Mouse (Mus musculus) hindbrain, embryonic 16.5 days (tissue): ENCODE data around the gene 3110009E18Rik. TPM values are rescaled to one million over a fixed set of nuclear protein-coding genes. Genes with fewer than 3 reads are reported as not detected.

Source experiments
- ATAC-seq: fragments of 200-750 bp; cut with Nextera tagmentation; 2 replicates; pipeline ENCODE4 v1.8.0; 2017; ENCODE audit warnings: moderate TSS enrichment, moderate library complexity
- H3K27ac ChIP-seq: fragments of 300-500 bp; sonication (generic); 2 replicates; pipeline ENCODE4 v1.5.1; 2014; ENCODE audit warnings: low read depth, mild to moderate bottlenecking, control low read depth, low read length, moderate library complexity
- H3K27me3 ChIP-seq: fragments of 300-500 bp; sonication (generic); replicated peaks from 2 replicates; pipeline ENCODE4 v1.6.1; 2014; ENCODE audit warnings: low read length; ENCODE audit not compliant: control insufficient read depth, insufficient read depth
- H3K36me3 ChIP-seq: fragments of 300-500 bp; sonication (generic); 2 replicates; pipeline ENCODE4 v1.6.1; 2014; ENCODE audit warnings: mild to moderate bottlenecking, low read length, moderate library complexity, mixed read lengths; ENCODE audit not compliant: control insufficient read depth, insufficient read depth
- H3K4me1 ChIP-seq: fragments of 300-500 bp; sonication (generic); 2 replicates; pipeline ENCODE4 v1.6.1; 2014; ENCODE audit warnings: low read depth, low read length; ENCODE audit not compliant: control insufficient read depth, insufficient read depth
- H3K4me2 ChIP-seq: fragments of 300-500 bp; sonication (generic); 2 replicates; pipeline ENCODE4 v1.6.1; 2014; ENCODE audit warnings: mild to moderate bottlenecking, low read length, control low read depth, moderate library complexity
- H3K4me3 ChIP-seq: fragments of 300-500 bp; sonication (generic); 2 replicates; pipeline ENCODE4 v1.5.1; 2014; ENCODE audit warnings: mild to moderate bottlenecking, low read length, control low read depth, moderate library complexity
- H3K9ac ChIP-seq: fragments of 300-500 bp; sonication (generic); 2 replicates; pipeline ENCODE4 v1.6.1; 2014; ENCODE audit warnings: low read depth, mild to moderate bottlenecking, control low read depth, low read length, moderate library complexity
- H3K9me3 ChIP-seq: fragments of 300-500 bp; sonication (generic); 2 replicates; pipeline ENCODE4 v1.6.1; 2014; ENCODE audit warnings: mild to moderate bottlenecking, low read length, moderate library complexity; ENCODE audit not compliant: control insufficient read depth
- WGBS: fragments of 180-500 bp; shearing (Covaris S2); extraction: QIAGEN DNeasy Blood & Tissue Kit; methylation state at CpG from one replicate; pipeline ENCODE4 v1.1.7; 2014; 5-methylcytosine and 5-hydroxymethylcytosine counted together
- polyA plus RNA-seq: library from polyadenylated mRNA; unstranded; fragments of >200 nt; fragmentation: Nextera tagmentation; extraction: Ambion mirVana; gene quantifications from 2 replicates; pipeline ENCODE4 v1.2.1, GENCODE M21; 2015

Gene 3110009E18Rik
- polyA plus RNA-seq, 1 experiment from 2014 or later: 13.3 TPM

- no peaks in the 10 kb centered on the region for H3K27me3 ChIP-seq
- no peak overlapping the region for H3K4me2 ChIP-seq
- peaks cover 5% of the 10 kb centered on the region for H3K4me1 ChIP-seq
- WGBS: 44% methylated on average over 14 of the region's 14 CpGs
- H3K27ac ChIP-seq: no peak overlapping the region
- no peak overlapping the region for H3K9ac ChIP-seq
- no peaks in the 10 kb centered on the region for H3K36me3 ChIP-seq
- H3K9me3 ChIP-seq: no peaks in the 10 kb centered on the region
- 0 out of 2 replicates have a peak, but pooled peaks have one; percentile 14 for ATAC-seq
- H3K4me3 ChIP-seq: no peak overlapping the region
Observed at GRCm38 (mm10) chr1:120176313-120176712, 55.3 kb downstream of the 3110009E18Rik start.

GRCm38 (mm10) chr1:120177141-120177540 is 56.2 kb downstream of the 3110009E18Rik start:
- Histone ChIP-seq H3K9me3 (no peaks in the 10 kb centered on the region), H3K36me3 (no peaks in the 10 kb centered on the region), H3K4me1 (peaks cover 5% of the 10 kb centered on the region), H3K9ac (no peak overlapping the region), H3K27me3 (no peaks in the 10 kb centered on the region), H3K4me3 (no peak overlapping the region), H3K27ac (no peak overlapping the region), H3K4me2 (no peak overlapping the region)
- 84% methylated on average over 8 of the region's 8 CpGs for WGBS
- ATAC-seq: no peak

GRCm38 (mm10) chr1:120186204-120186603 is 65.2 kb downstream of the 3110009E18Rik start:
- Histone ChIP-seq H3K4me1 (peaks cover 3% of the 10 kb centered on the region; the same call in 1 of the 2 replicates), H3K4me2 (no peak overlapping the region), H3K36me3 (no peaks in the 10 kb centered on the region), H3K9ac (no peak overlapping the region), H3K27me3 (no peaks in the 10 kb centered on the region), H3K4me3 (no peak overlapping the region), H3K9me3 (no peaks in the 10 kb centered on the region), H3K27ac (no peak overlapping the region)
- 51% methylated on average over 6 of the region's 6 CpGs for WGBS
- peak; percentile 17; the same call in 1 of the 2 replicates for ATAC-seq

- Histone ChIP-seq H3K36me3 (no peaks in the 10 kb centered on the region), H3K9me3 (no peaks in the 10 kb centered on the region), H3K27ac (no peak overlapping the region), H3K4me2 (no peak overlapping the region), H3K4me3 (no peak overlapping the region), H3K4me1 (peaks cover 3% of the 10 kb centered on the region; the same call in 1 of the 2 replicates), H3K27me3 (no peaks in the 10 kb centered on the region), H3K9ac (no peak overlapping the region)
- 0 out of 2 replicates have a peak, but pooled peaks have one; percentile 27 for ATAC-seq
- WGBS: 37% methylated on average over 9 of the region's 9 CpGs
Observed at GRCm38 (mm10) chr1:120186655-120187054, 65.7 kb downstream of the 3110009E18Rik start.

DNA sequence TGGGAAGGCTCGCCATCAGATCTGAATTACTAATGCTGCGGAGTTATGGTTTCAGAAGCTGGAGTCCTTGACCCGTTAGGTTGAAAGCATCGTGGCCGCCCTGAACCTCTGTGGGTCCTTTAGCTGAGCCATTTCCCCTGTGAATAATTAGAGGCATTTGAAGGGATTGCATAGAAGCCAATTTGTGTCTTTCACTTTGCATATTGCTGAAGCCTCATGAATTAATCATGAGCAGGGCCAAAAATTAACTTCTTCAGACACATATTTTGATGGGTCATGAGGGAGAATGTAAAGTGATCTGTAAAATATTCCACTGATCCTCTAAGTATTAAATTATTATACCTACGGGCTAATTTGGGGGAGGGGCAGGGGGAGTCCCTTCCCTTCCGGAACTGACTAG is 66.1 kb downstream of the 3110009E18Rik start:
- Histone ChIP-seq H3K4me2 (no peak overlapping the region), H3K9me3 (no peaks in the 10 kb centered on the region), H3K27me3 (no peaks in the 10 kb centered on the region), H3K4me1 (peaks cover 3% of the 10 kb centered on the region; the same call in 1 of the 2 replicates), H3K9ac (no peak overlapping the region), H3K4me3 (no peak overlapping the region), H3K27ac (no peak overlapping the region), H3K36me3 (no peaks in the 10 kb centered on the region)
- ATAC-seq: peak; percentile 64; the same call in 1 of the 2 replicates
- WGBS: 33% methylated on average over 7 of the region's 7 CpGs

DNA sequence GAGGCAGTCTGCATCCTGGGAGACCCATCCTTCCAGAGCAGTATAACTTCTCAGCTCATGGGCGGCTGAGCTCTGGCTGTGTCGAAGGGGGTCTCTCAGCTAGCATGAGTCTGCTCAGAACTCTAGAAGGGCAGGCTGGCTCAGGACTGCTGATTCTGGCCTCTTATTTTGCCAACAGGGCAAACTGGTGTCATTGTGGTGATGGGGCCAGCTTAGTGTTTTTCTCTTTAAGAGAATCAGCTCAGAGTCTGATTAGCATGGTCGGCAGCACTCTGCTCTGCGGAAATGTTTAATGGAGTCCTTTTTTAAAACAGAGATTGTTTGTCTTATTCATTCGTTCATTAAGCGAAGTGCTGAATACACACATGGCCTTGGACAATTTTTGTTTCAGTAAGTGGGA is 68.2 kb downstream of the 3110009E18Rik start:
- Histone ChIP-seq H3K4me2 (no peak overlapping the region), H3K9ac (no peak overlapping the region), H3K36me3 (no peaks in the 10 kb centered on the region), H3K4me1 (peaks cover 3% of the 10 kb centered on the region; the same call in 1 of the 2 replicates), H3K9me3 (no peaks in the 10 kb centered on the region), H3K4me3 (no peak overlapping the region), H3K27ac (no peak overlapping the region), H3K27me3 (no peaks in the 10 kb centered on the region)
- peak; percentile 52 for ATAC-seq
- 77% methylated on average over 6 of the region's 6 CpGs for WGBS

DNA sequence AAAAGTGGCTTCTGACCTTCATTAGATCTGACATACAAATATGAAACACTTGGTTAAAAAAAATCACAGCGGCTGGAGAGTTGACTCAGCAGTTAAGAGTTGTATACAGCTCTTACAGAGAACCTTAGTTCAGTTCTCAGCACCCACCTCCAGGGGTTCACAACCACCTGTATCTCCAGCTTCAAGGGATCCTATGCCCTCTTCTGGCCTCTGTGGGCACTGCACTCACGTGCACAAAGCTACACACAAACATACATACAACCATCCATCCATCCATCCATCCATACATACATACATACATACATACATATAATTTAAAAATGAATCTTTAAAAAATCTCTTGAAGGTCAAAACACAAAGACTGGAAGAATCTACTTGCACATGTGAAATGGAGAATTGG is 69.3 kb downstream of the 3110009E18Rik start:
- ATAC-seq: no peak
- 90% methylated on average over 2 of the region's 2 CpGs for WGBS

GRCm38 (mm10) chr1:120190946-120191345 is 70.0 kb downstream of the 3110009E18Rik start:
- H3K4me1 ChIP-seq: peaks cover 7% of the 10 kb centered on the region; the same call in 1 of the 2 replicates
- H3K27me3 ChIP-seq: no peaks in the 10 kb centered on the region
- no peak overlapping the region for H3K9ac ChIP-seq
- H3K4me3 ChIP-seq: no peak overlapping the region
- H3K4me2 ChIP-seq: no peak overlapping the region
- no peak overlapping the region for H3K27ac ChIP-seq
- no peaks in the 10 kb centered on the region for H3K9me3 ChIP-seq
- ATAC-seq: no peak
- no peaks in the 10 kb centered on the region for H3K36me3 ChIP-seq
- 83% methylated on average over 6 of the region's 6 CpGs for WGBS

More for the DNA sequence above, 69.3 kb downstream of the 3110009E18Rik start:
- H3K4me3 ChIP-seq: no peak overlapping the region
- H3K27ac ChIP-seq: no peak overlapping the region
- no peak overlapping the region for H3K9ac ChIP-seq
- no peaks in the 10 kb centered on the region for H3K36me3 ChIP-seq
- H3K4me1 ChIP-seq: peaks cover 3% of the 10 kb centered on the region; the same call in 1 of the 2 replicates
- H3K9me3 ChIP-seq: no peaks in the 10 kb centered on the region
- no peak overlapping the region for H3K4me2 ChIP-seq
- no peaks in the 10 kb centered on the region for H3K27me3 ChIP-seq

DNA sequence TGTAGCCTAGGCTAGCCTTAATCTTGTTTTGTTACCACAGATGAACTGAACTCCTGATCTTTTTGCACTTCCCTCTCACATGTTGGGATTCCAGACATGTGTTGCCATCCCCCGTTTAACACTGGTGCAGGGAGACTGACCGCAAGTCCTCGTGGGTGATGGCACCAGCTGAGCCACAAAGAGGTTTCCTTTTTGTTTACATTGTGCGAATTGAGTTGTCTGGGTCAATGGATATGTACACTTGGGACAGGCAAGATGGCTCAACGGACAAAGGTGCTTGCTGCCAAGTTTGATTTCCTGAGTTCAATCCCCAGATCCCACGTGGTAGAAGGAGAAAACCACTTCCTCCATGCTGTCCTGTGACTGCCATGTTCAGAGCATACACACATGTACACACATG is 71.3 kb downstream of the 3110009E18Rik start:
- Histone ChIP-seq H3K4me1 (peaks cover 4% of the 10 kb centered on the region; the same call in 1 of the 2 replicates), H3K9me3 (no peaks in the 10 kb centered on the region), H3K4me3 (no peak overlapping the region), H3K27ac (no peak overlapping the region), H3K27me3 (no peaks in the 10 kb centered on the region), H3K36me3 (no peaks in the 10 kb centered on the region), H3K4me2 (no peak overlapping the region), H3K9ac (no peak overlapping the region)
- WGBS: 84% methylated on average over 6 of the region's 6 CpGs
- ATAC-seq: no peak
